20 mouse cellular contexts compared by ENCODE assay signal in the genomic region with DNA sequence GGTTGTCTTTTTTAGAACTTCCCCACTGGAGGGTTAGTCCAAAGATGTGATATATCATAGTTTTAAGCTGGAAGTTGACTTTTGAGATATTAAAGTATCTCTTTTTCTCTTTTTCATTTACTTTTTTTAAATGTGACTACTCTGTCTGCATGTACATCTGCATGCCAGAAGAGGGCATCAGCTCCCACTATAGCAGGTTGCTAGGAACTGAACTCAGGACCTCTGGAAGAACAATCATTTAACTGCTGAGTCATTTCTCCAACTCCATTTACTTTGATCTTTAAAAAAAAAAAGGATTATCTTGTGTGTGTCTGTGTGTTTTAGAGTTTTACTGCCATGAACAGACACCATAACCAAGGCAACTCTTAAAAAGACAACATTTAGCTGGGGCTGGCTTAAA. TPM values are rescaled to one million over a fixed set of nuclear protein-coding genes. Genes with fewer than 3 reads are reported as not detected.
DNase-seq lines count a peak whose midpoint lies in the region; ATAC-seq and TF ChIP-seq lines count a peak whose summit lies in the region.
"Had no signal": no experiment of that assay in that cellular context is flagged by ENCODE, and none has a peak within 500 bp of the region (broad histone marks: within the 10 kb centered on the region; RNA-seq: fewer than 3 reads in every experiment).

No protein-coding gene starts in this region.

- no peak overlapping the region for H3K4me3 ChIP-seq in left cerebral cortex, adult 2 months
- H3K4me3 ChIP-seq in CH12.LX (replicated peaks in 1 of 3; ENCODE audit: low read depth in 2 of 3, low read length in 2 of 3, poor library complexity in 1 of 3) (no peak overlapping the region), MEL (ENCODE audit: control insufficient read depth in 1 of 2, insufficient read depth in 1 of 2, low read depth in 2 of 2, low read length in 2 of 2) (no peak overlapping the region)
- no peak overlapping the region for H3K4me3 ChIP-seq in kidney, embryonic 14.5 days (ENCODE audit: low read length)
- H3K4me3 ChIP-seq: embryonic facial prominence, embryonic 13.5 days; forebrain, embryonic 12.5 days; heart, embryonic 10.5 days; hindbrain, embryonic 13.5 days had no signal

- TF ChIP-seq CTCF in left cerebral cortex, adult 2 months (IDR thresholded peaks at IDR 0.05), result peak; percentile 2
- peak in 1 of 2 experiments; percentile 24; a peak in 1 of 4 replicates for TF ChIP-seq CTCF in CH12.LX (conservative IDR thresholded peaks at IDR 0.05 in 1 of 2, IDR thresholded peaks at IDR 0.05 in 1 of 2; ENCODE audit: low read depth in 2 of 2, low read length in 2 of 2)
- peak; percentile 18 to 45 (median 22); a peak in 4 of 6 replicates for TF ChIP-seq CTCF in MEL (IDR thresholded peaks at IDR 0.05 in 2 of 3, conservative IDR thresholded peaks at IDR 0.05 in 1 of 3; ENCODE audit: control insufficient read depth in 1 of 3, insufficient read depth in 1 of 3, low read depth in 2 of 3, low read length in 3 of 3, poor library complexity in 1 of 3, severe bottlenecking in 1 of 3)

- H3K9ac ChIP-seq in CH12.LX (ENCODE audit: insufficient read depth, low read depth) (no peak overlapping the region), MEL (ENCODE audit: control insufficient read depth, low read depth, low read length, poor library complexity, severe bottlenecking) (no peak overlapping the region)
- H3K9ac ChIP-seq in kidney, embryonic 14.5 days (ENCODE audit: low read depth, low read length), result no peak overlapping the region
- H3K9ac ChIP-seq: embryonic facial prominence, embryonic 13.5 days; forebrain, embryonic 12.5 days; hindbrain, embryonic 13.5 days had no signal

- TF ChIP-seq EP300 in CH12.LX (IDR thresholded peaks at IDR 0.05; ENCODE audit: low read length) (no peak), MEL (IDR thresholded peaks at IDR 0.05; ENCODE audit: low read depth in 1 of 2, low read length in 2 of 2) (no peak)

- in situ Hi-C loops in CH12.LX (cut with MboI; ENCODE audit: low pct_ligation_motif_present, low pct_unique_long_range_greater_than_20kb, low sequenced_read_pairs), result loop anchor here (10.0 kb wide), 1 partner anchor 152 kb away; no protein-coding TSS in a partner anchor

- peaks cover 5 to 11% of the 10 kb centered on the region in 2 experiments for H3K36me3 ChIP-seq in CH12.LX (replicated peaks in 1 of 2; ENCODE audit: control insufficient read depth in 1 of 2, insufficient read depth in 1 of 2, low read length in 1 of 2)
- H3K36me3 ChIP-seq in MEL (ENCODE audit: control insufficient read depth in 1 of 2, insufficient read depth in 2 of 2, low read length in 2 of 2), result no peaks in the 10 kb centered on the region
- H3K36me3 ChIP-seq in kidney, embryonic 14.5 days (ENCODE audit: control insufficient read depth, insufficient read depth, low read length), result peaks cover 37% of the 10 kb centered on the region; the same call in 1 of the 2 replicates

- TF ChIP-seq POLR2A in CH12.LX (IDR thresholded peaks at IDR 0.05; ENCODE audit: low read depth, low read length) (no peak), MEL (IDR thresholded peaks at IDR 0.05; ENCODE audit: control insufficient read depth in 1 of 2, insufficient read depth in 1 of 2, low read depth in 1 of 2, low read length in 2 of 2, poor library complexity in 1 of 2) (no peak)

- dilution Hi-C loops in CH12.LX (cut with MboI; ENCODE audit: extremely low pct_ligation_motif_present, extremely low pct_unique_long_range_greater_than_20kb, low sequenced_read_pairs), result no loop called here

- no peak overlapping the region for H3K4me2 ChIP-seq in CH12.LX (ENCODE audit: insufficient read depth, low read depth, poor library complexity, severe bottlenecking)
- H3K4me2 ChIP-seq in kidney, embryonic 14.5 days (replicated peaks; ENCODE audit: low read depth, low read length), result no peak overlapping the region
- H3K4me2 ChIP-seq: embryonic facial prominence, embryonic 13.5 days; forebrain, embryonic 12.5 days; hindbrain, embryonic 13.5 days had no signal

- TF ChIP-seq RAD21 in CH12.LX (IDR thresholded peaks at IDR 0.05; ENCODE audit: low read depth, low read length), result no peak; the same call in 1 of the 2 replicates
- peak; percentile 33 for TF ChIP-seq RAD21 in MEL (IDR thresholded peaks at IDR 0.05; ENCODE audit: low read depth, low read length)

- H3K79me2 ChIP-seq in CH12.LX (replicated peaks; ENCODE audit: control insufficient read depth, extremely low read depth, insufficient read depth, poor library complexity, severe bottlenecking) (no peaks in the 10 kb centered on the region), MEL (ENCODE audit: control insufficient read depth, insufficient read depth, low read length, poor library complexity) (no peaks in the 10 kb centered on the region)

- H3K4me1 ChIP-seq in CH12.LX (ENCODE audit: control insufficient read depth in 1 of 2, insufficient read depth in 2 of 2), result peaks cover 7 to 12% of the 10 kb centered on the region in 2 experiments
- 0 out of 4 replicates have a peak, but pooled peaks cover 0 to 3% of the 10 kb centered on the region in 2 experiments for H3K4me1 ChIP-seq in MEL (ENCODE audit: control insufficient read depth in 1 of 2, insufficient read depth in 2 of 2, low read length in 2 of 2)
- H3K4me1 ChIP-seq in kidney, embryonic 14.5 days (ENCODE audit: control insufficient read depth, insufficient read depth, low read length), result no peaks in the 10 kb centered on the region
- H3K4me1 ChIP-seq: heart, embryonic 10.5 days had no signal

- no peak for DNase-seq in left cerebral cortex, adult 2 months (ENCODE audit: extremely low spot score in 1 of 2, low spot score in 2 of 2)
- DNase-seq in left cerebral cortex, adult 11 months (ENCODE audit: low spot score), result no peak
- no peak for DNase-seq in CH12.LX (ENCODE audit: extremely low read depth)
- DNase-seq in MEL (ENCODE audit: low read depth, low spot score), result peak; percentile 43
- DNase-seq in embryo, embryonic 11 days, result no peak
- no peak for DNase-seq in cerebellum, adult 8-10 months
- DNase-seq: adrenal gland, postnatal 10 days; cerebellum, adult 11 months; cerebellum, adult 9-10 months; cerebellum, postnatal 25 days; gastrocnemius, postnatal 10 days; heart, adult 18-20 months; heart, postnatal 14 days had no signal

- no peak overlapping the region for H3K27ac ChIP-seq in left cerebral cortex, adult 2 months
- H3K27ac ChIP-seq in CH12.LX (ENCODE audit: insufficient read depth, low read depth) (no peak overlapping the region), MEL (ENCODE audit: control insufficient read depth, low read depth, low read length) (no peak overlapping the region)
- no peak overlapping the region for H3K27ac ChIP-seq in kidney, embryonic 14.5 days (ENCODE audit: low read depth, low read length)
- H3K27ac ChIP-seq: embryonic facial prominence, embryonic 13.5 days; forebrain, embryonic 12.5 days; heart, embryonic 10.5 days; hindbrain, embryonic 13.5 days; hindbrain, postnatal 0 days had no signal

- intact Hi-C loops in left cerebral cortex, adult 2 months (cut with DNase I), result no loop called here

- H3K9me3 ChIP-seq in CH12.LX (replicated peaks; ENCODE audit: low read length) (peaks cover 7% of the 10 kb centered on the region), MEL (replicated peaks; ENCODE audit: insufficient read depth, low read length) (no peaks in the 10 kb centered on the region)
- H3K9me3 ChIP-seq in kidney, embryonic 14.5 days (ENCODE audit: control insufficient read depth, low read length), result peaks cover 6% of the 10 kb centered on the region; the same call in 1 of the 2 replicates
- H3K9me3 ChIP-seq: embryonic facial prominence, embryonic 13.5 days; forebrain, embryonic 12.5 days; heart, embryonic 10.5 days; hindbrain, embryonic 13.5 days had no signal

- H3K27me3 ChIP-seq in CH12.LX (replicated peaks) (peaks cover 7% of the 10 kb centered on the region), MEL (ENCODE audit: control insufficient read depth in 1 of 2, insufficient read depth in 2 of 2, low read length in 2 of 2) (no peaks in the 10 kb centered on the region)
- no peaks in the 10 kb centered on the region for H3K27me3 ChIP-seq in kidney, embryonic 14.5 days (ENCODE audit: control insufficient read depth, insufficient read depth, low read length)
- H3K27me3 ChIP-seq: embryonic facial prominence, embryonic 13.5 days; forebrain, embryonic 12.5 days; hindbrain, embryonic 13.5 days had no signal

- no peak for ATAC-seq in kidney, embryonic 14.5 days (ENCODE audit: low FRiP score, low TSS enrichment)
- ATAC-seq: forebrain, embryonic 16.5 days; hindbrain, postnatal 0 days had no signal

RNA-seq across cellular contexts. Expression of gene Ypel1, which starts 7.4 kb away (rescaled TPM):
- total RNA-seq in left cerebral cortex, adult 2 months (2021), result 10 to 100 TPM; 36.4 to 40.6 TPM
- total RNA-seq in CH12.LX (2012; rRNA removed), result 1.3 and 1.5 TPM in 2 replicates
- total RNA-seq in CH12.LX (2014; rRNA removed), result 0.21 TPM in 1 of 2 replicates, not detected in the other
- polyA plus RNA-seq in CH12.LX (2012; ENCODE audit: insufficient read length, low read depth), result 0.56 and 0.83 TPM in 2 replicates
- 0.42 and 0.46 TPM in 2 replicates for total RNA-seq in MEL (2012; rRNA removed)
- 1 to 10 TPM in 1 of 2 experiments, not detected in 1; 1.1 TPM for polyA plus RNA-seq in MEL (2012; ENCODE audit: insufficient read depth in 1 of 2, insufficient read length in 2 of 2, low read depth in 1 of 2, low replicate concordance in 2 of 2, missing spikeins in 1 of 2)
- polyA plus RNA-seq in kidney, embryonic 14.5 days (2014; fragmentation: Nextera tagmentation; extraction: Ambion mirVana), result 50.1 and 54.5 TPM in 2 replicates

RNA-seq across cellular contexts. Expression of gene Ppil2, which starts 34.2 kb away (rescaled TPM):
- total RNA-seq in left cerebral cortex, adult 2 months (2021), result 10 to 100 TPM; 85.3 to 89.8 TPM
- total RNA-seq in CH12.LX (2012; rRNA removed) (101 and 102 TPM in 2 replicates), CH12.LX (2014; rRNA removed) (82.9 and 98.1 TPM in 2 replicates), MEL (2012; rRNA removed) (62.1 and 62.9 TPM in 2 replicates)
- polyA plus RNA-seq in CH12.LX (2012; ENCODE audit: insufficient read length, low read depth) (88.1 and 90.1 TPM in 2 replicates), MEL (2012; ENCODE audit: insufficient read depth in 1 of 2, insufficient read length in 2 of 2, low read depth in 1 of 2, low replicate concordance in 2 of 2, missing spikeins in 1 of 2) (10 to 100 TPM in 1 of 2 experiments, not detected in 1; 81.2 TPM)
- polyA plus RNA-seq in kidney, embryonic 14.5 days (2014; fragmentation: Nextera tagmentation; extraction: Ambion mirVana), result 131 and 142 TPM in 2 replicates

RNA-seq across cellular contexts. Expression of gene 2610318N02Rik, which starts 48.1 kb away (rescaled TPM):
- 1 to 10 TPM; 1.1 to 2.5 TPM for total RNA-seq in left cerebral cortex, adult 2 months (2021)
- total RNA-seq in CH12.LX (2012; rRNA removed), result 21.0 and 27.5 TPM in 2 replicates
- total RNA-seq in CH12.LX (2014; rRNA removed), result 33.3 and 33.8 TPM in 2 replicates
- 71.1 and 78.4 TPM in 2 replicates for polyA plus RNA-seq in CH12.LX (2012; ENCODE audit: insufficient read length, low read depth)
- total RNA-seq in MEL (2012; rRNA removed), result 22.6 and 23.8 TPM in 2 replicates
- polyA plus RNA-seq in MEL (2012; ENCODE audit: insufficient read depth in 1 of 2, insufficient read length in 2 of 2, low read depth in 1 of 2, low replicate concordance in 2 of 2, missing spikeins in 1 of 2), result 10 to 100 TPM in 1 of 2 experiments, not detected in 1; 80.6 TPM
- polyA plus RNA-seq in kidney, embryonic 14.5 days (2014; fragmentation: Nextera tagmentation; extraction: Ambion mirVana), result 64.3 and 72.8 TPM in 2 replicates
- total RNA-seq: heart, adult 18-20 months had no signal

RNA-seq across cellular contexts. Expression of gene Sdf2l1, which starts 55.3 kb away (rescaled TPM):
- total RNA-seq in left cerebral cortex, adult 2 months (2021), result 10 to 100 TPM; 20.2 to 25.2 TPM
- total RNA-seq in CH12.LX (2012; rRNA removed) (235 and 348 TPM in 2 replicates), CH12.LX (2014; rRNA removed) (159 and 168 TPM in 2 replicates), MEL (2012; rRNA removed) (246 and 263 TPM in 2 replicates)
- polyA plus RNA-seq in CH12.LX (2012; ENCODE audit: insufficient read length, low read depth) (159 and 165 TPM in 2 replicates), MEL (2012; ENCODE audit: insufficient read depth in 1 of 2, insufficient read length in 2 of 2, low read depth in 1 of 2, low replicate concordance in 2 of 2, missing spikeins in 1 of 2) (100 to 1,000 TPM in 1 of 2 experiments, not detected in 1; 249 TPM)
- polyA plus RNA-seq in kidney, embryonic 14.5 days (2014; fragmentation: Nextera tagmentation; extraction: Ambion mirVana), result 55.3 and 66.5 TPM in 2 replicates

Comparison
In these comparisons a context has a peak if more than half of its experiments do, and no peak if none do; other contexts are left out.
1. RNA of gene Ypel1, which starts 7.4 kb away (total RNA-seq): 36.4 to 40.6 TPM in left cerebral cortex, adult 2 months; 0.21 to 1.5 TPM in CH12.LX and 0.42 to 0.46 TPM in MEL; every median in the first group is over 10 times any median in the second.